In genomic region chr13:41703196-41703595, GRCm38 (mm10) we compare ENCODE assay signal across 12 mouse cellular contexts.
DNase-seq lines count a peak whose midpoint lies in the region; ATAC-seq and TF ChIP-seq lines count a peak whose summit lies in the region.
"Had no signal": no experiment of that assay in that cellular context is flagged by ENCODE, and none has a peak within 500 bp of the region (broad histone marks: within the 10 kb centered on the region; RNA-seq: fewer than 3 reads in every experiment).

No protein-coding gene starts in this region.

- peak overlapping the region; percentile 79 for H3K27ac ChIP-seq in heart, embryonic 13.5 days (replicated peaks)
- no peak overlapping the region for H3K27ac ChIP-seq in liver, postnatal 0 days (ENCODE audit: low read depth)
- no peak overlapping the region for H3K27ac ChIP-seq in liver, embryonic 12.5 days
- 0 out of 2 replicates have a peak overlapping the region, but pooled peaks have one; percentile 77 for H3K27ac ChIP-seq in cortical plate, adult 2 months (ENCODE audit: insufficient read depth, low read length)
- peak overlapping the region; percentile 62 for H3K27ac ChIP-seq in heart, postnatal 0 days (ENCODE audit: low read depth)
- H3K27ac ChIP-seq: hindbrain, embryonic 13.5 days; neural tube, embryonic 12.5 days had no signal

- no peak for TF ChIP-seq EP300 in liver, postnatal 0 days (IDR thresholded peaks at IDR 0.05; ENCODE audit: low read depth)
- no peak for TF ChIP-seq EP300 in heart, postnatal 0 days (IDR thresholded peaks at IDR 0.05; ENCODE audit: low read depth)

- no peak overlapping the region for H3K4me3 ChIP-seq in heart, embryonic 13.5 days
- H3K4me3 ChIP-seq in liver, postnatal 0 days (ENCODE audit: low read depth, low read length), result no peak overlapping the region
- no peak overlapping the region for H3K4me3 ChIP-seq in liver, embryonic 12.5 days
- H3K4me3 ChIP-seq in cortical plate, adult 2 months (ENCODE audit: insufficient read depth, low read length), result no peak overlapping the region
- no peak overlapping the region for H3K4me3 ChIP-seq in heart, postnatal 0 days (ENCODE audit: low read depth, low read length)
- H3K4me3 ChIP-seq: hindbrain, embryonic 13.5 days; neural tube, embryonic 12.5 days had no signal

- no peaks in the 10 kb centered on the region for H3K27me3 ChIP-seq in heart, embryonic 13.5 days (replicated peaks)
- no peaks in the 10 kb centered on the region for H3K27me3 ChIP-seq in liver, postnatal 0 days (ENCODE audit: insufficient read depth, low read length)
- H3K27me3 ChIP-seq in liver, embryonic 12.5 days (replicated peaks), result no peaks in the 10 kb centered on the region
- H3K27me3 ChIP-seq in heart, postnatal 0 days (ENCODE audit: control insufficient read depth, insufficient read depth, low read length), result no peaks in the 10 kb centered on the region
- H3K27me3 ChIP-seq: hindbrain, embryonic 13.5 days; neural tube, embryonic 12.5 days had no signal

- intact Hi-C loops in heart, postnatal 14 days (cut with DNase I), result loop anchor here (5.0 kb wide), 1 partner anchor 41 kb away; no protein-coding TSS in a partner anchor

- peaks cover 59% of the 10 kb centered on the region for H3K4me1 ChIP-seq in heart, embryonic 13.5 days
- H3K4me1 ChIP-seq in liver, postnatal 0 days (ENCODE audit: insufficient read depth), result no peaks in the 10 kb centered on the region
- no peaks in the 10 kb centered on the region for H3K4me1 ChIP-seq in liver, embryonic 12.5 days
- H3K4me1 ChIP-seq in cortical plate, adult 2 months (ENCODE audit: control insufficient read depth, insufficient read depth, low read length), result no peaks in the 10 kb centered on the region
- peaks cover 28% of the 10 kb centered on the region for H3K4me1 ChIP-seq in heart, postnatal 0 days (ENCODE audit: control insufficient read depth, insufficient read depth)
- H3K4me1 ChIP-seq: hindbrain, embryonic 13.5 days; neural tube, embryonic 12.5 days had no signal

- TF ChIP-seq CTCF in liver, postnatal 0 days (IDR thresholded peaks at IDR 0.05; ENCODE audit: low read depth), result no peak
- TF ChIP-seq CTCF in cortical plate, adult 2 months (IDR thresholded peaks at IDR 0.05; ENCODE audit: extremely low read depth, insufficient read depth, low read length), result no peak
- no peak for TF ChIP-seq CTCF in heart, postnatal 0 days (IDR thresholded peaks at IDR 0.05; ENCODE audit: low read depth)

- H3K9me3 ChIP-seq in heart, embryonic 13.5 days, result no peaks in the 10 kb centered on the region
- H3K9me3 ChIP-seq in liver, postnatal 0 days (ENCODE audit: low read length), result no peaks in the 10 kb centered on the region
- no peaks in the 10 kb centered on the region for H3K9me3 ChIP-seq in liver, embryonic 12.5 days (replicated peaks)
- H3K9me3 ChIP-seq in heart, postnatal 0 days (replicated peaks; ENCODE audit: control insufficient read depth, low read length), result no peaks in the 10 kb centered on the region
- H3K9me3 ChIP-seq: hindbrain, embryonic 13.5 days; neural tube, embryonic 12.5 days had no signal

- H3K36me3 ChIP-seq in heart, embryonic 13.5 days, result no peaks in the 10 kb centered on the region
- H3K36me3 ChIP-seq in liver, postnatal 0 days (replicated peaks; ENCODE audit: insufficient read depth, low read length), result no peaks in the 10 kb centered on the region
- H3K36me3 ChIP-seq in liver, embryonic 12.5 days, result no peaks in the 10 kb centered on the region
- H3K36me3 ChIP-seq in heart, postnatal 0 days (replicated peaks; ENCODE audit: control insufficient read depth, insufficient read depth, low read length), result no peaks in the 10 kb centered on the region
- H3K36me3 ChIP-seq: hindbrain, embryonic 13.5 days; neural tube, embryonic 12.5 days had no signal

- TF ChIP-seq POLR2A in cortical plate, adult 2 months (IDR thresholded peaks at IDR 0.05; ENCODE audit: extremely low read depth, insufficient read depth, low read length), result no peak

- peak overlapping the region; percentile 13; the same call in 1 of the 2 replicates for H3K9ac ChIP-seq in heart, embryonic 13.5 days
- no peak overlapping the region for H3K9ac ChIP-seq in liver, postnatal 0 days (replicated peaks)
- H3K9ac ChIP-seq in liver, embryonic 12.5 days, result no peak overlapping the region
- no peak overlapping the region for H3K9ac ChIP-seq in heart, postnatal 0 days (replicated peaks; ENCODE audit: low read depth, low read length)
- H3K9ac ChIP-seq: hindbrain, embryonic 13.5 days; neural tube, embryonic 12.5 days had no signal

- H3K4me2 ChIP-seq in heart, embryonic 13.5 days, result no peak overlapping the region
- no peak overlapping the region for H3K4me2 ChIP-seq in liver, postnatal 0 days (ENCODE audit: low read depth, low read length)
- H3K4me2 ChIP-seq in liver, embryonic 12.5 days, result no peak overlapping the region
- H3K4me2 ChIP-seq in heart, postnatal 0 days (ENCODE audit: low read depth, low read length), result no peak overlapping the region
- H3K4me2 ChIP-seq: hindbrain, embryonic 13.5 days; neural tube, embryonic 12.5 days had no signal

- 49% methylated on average over 2 of the region's 2 CpGs for WGBS in heart, embryonic 13.5 days
- 73% methylated on average over 2 of the region's 2 CpGs for WGBS in liver, postnatal 0 days (ENCODE audit: insufficient replicate concordance)
- WGBS in liver, embryonic 12.5 days (ENCODE audit: insufficient replicate concordance), result 67% methylated on average over 2 of the region's 2 CpGs
- WGBS in heart, postnatal 0 days, result 57% methylated on average over 2 of the region's 2 CpGs

- no peak for DNase-seq in heart, postnatal 14 days
- DNase-seq in liver, postnatal 0 days, result no peak
- peak; percentile 53 for DNase-seq in heart, postnatal 0 days (ENCODE audit: low spot score)
- DNase-seq in left cerebral cortex, adult 11 months (ENCODE audit: low spot score), result no peak
- DNase-seq: cerebellum, adult 9-11 months; gastrocnemius, postnatal 36 days; right cerebral cortex, postnatal 14 days had no signal

- ATAC-seq in heart, embryonic 13.5 days (ENCODE audit: extremely low read depth, insufficient number of reproducible peaks, low FRiP score, low TSS enrichment), result no peak
- ATAC-seq in liver, postnatal 0 days, result peak; percentile 35; the same call in 1 of the 2 replicates
- no peak for ATAC-seq in liver, embryonic 12.5 days
- peak; percentile 37; the same call in 1 of the 2 replicates for ATAC-seq in heart, postnatal 0 days (ENCODE audit: insufficient read depth, low read depth)

Comparison
In these comparisons a context has a peak if more than half of its experiments do, and no peak if none do; other contexts are left out.
1. ATAC-seq: peak in liver, postnatal 0 days (single experiment) and heart, postnatal 0 days (single experiment); none in heart, embryonic 13.5 days (single experiment) and liver, embryonic 12.5 days (single experiment).
2. H3K27ac ChIP-seq: peak in heart, embryonic 13.5 days (single experiment), cortical plate, adult 2 months (single experiment) and heart, postnatal 0 days (single experiment); none in liver, postnatal 0 days (single experiment) and liver, embryonic 12.5 days (single experiment).